19 mouse cellular contexts compared by ENCODE assay signal in genomic region chr5:92693744-92694143, GRCm38 (mm10). TPM values are rescaled to one million over a fixed set of nuclear protein-coding genes. Genes with fewer than 3 reads are reported as not detected.
DNase-seq lines count a peak whose midpoint lies in the region; ATAC-seq and TF ChIP-seq lines count a peak whose summit lies in the region.
"Had no signal": no experiment of that assay in that cellular context is flagged by ENCODE, and none has a peak within 500 bp of the region (broad histone marks: within the 10 kb centered on the region; RNA-seq: fewer than 3 reads in every experiment).

No protein-coding gene starts in this region.

- H3K9ac ChIP-seq in heart, embryonic 13.5 days = no peak overlapping the region
- H3K9ac ChIP-seq in liver, embryonic 14.5 days (replicated peaks) = no peak overlapping the region
- H3K9ac ChIP-seq in liver, postnatal 0 days (replicated peaks) = no peak overlapping the region
- H3K9ac ChIP-seq in ES-Bruce4 (ENCODE audit: low read depth, poor library complexity, severe bottlenecking) = no peak overlapping the region
- H3K9ac ChIP-seq: embryonic facial prominence, embryonic 13.5 days; liver, embryonic 13.5 days had no signal

- H3K4me2 ChIP-seq in heart, embryonic 13.5 days = no peak overlapping the region
- no peak overlapping the region for H3K4me2 ChIP-seq in liver, embryonic 14.5 days (ENCODE audit: low read depth)
- no peak overlapping the region for H3K4me2 ChIP-seq in liver, postnatal 0 days (ENCODE audit: low read depth, low read length)
- H3K4me2 ChIP-seq: embryonic facial prominence, embryonic 13.5 days; liver, embryonic 13.5 days; midbrain, embryonic 11.5 days had no signal

- peak overlapping the region; percentile 41; the same call in 1 of the 2 replicates for H3K27ac ChIP-seq in heart, embryonic 13.5 days (replicated peaks)
- no peak overlapping the region for H3K27ac ChIP-seq in liver, embryonic 14.5 days
- no peak overlapping the region for H3K27ac ChIP-seq in liver, postnatal 0 days (ENCODE audit: low read depth)
- H3K27ac ChIP-seq in ES-Bruce4 (ENCODE audit: insufficient read depth, low read length) = no peak overlapping the region
- H3K27ac ChIP-seq: embryonic facial prominence, embryonic 13.5 days; hindbrain, embryonic 10.5 days; liver, embryonic 13.5 days had no signal

- 90% methylated on average over 3 of the region's 3 CpGs for WGBS in heart, embryonic 13.5 days
- 59% methylated on average over 3 of the region's 3 CpGs for WGBS in liver, embryonic 14.5 days (ENCODE audit: insufficient replicate concordance)
- WGBS in liver, postnatal 0 days (ENCODE audit: insufficient replicate concordance) = 76% methylated on average over 3 of the region's 3 CpGs

- no peak overlapping the region for H3K4me3 ChIP-seq in heart, embryonic 13.5 days
- no peak overlapping the region for H3K4me3 ChIP-seq in liver, embryonic 14.5 days (ENCODE audit: insufficient read depth in 1 of 2, low read depth in 2 of 2, low read length in 2 of 2)
- H3K4me3 ChIP-seq in liver, postnatal 0 days (ENCODE audit: low read depth, low read length) = no peak overlapping the region
- H3K4me3 ChIP-seq in ES-Bruce4 (ENCODE audit: low read depth, low read length) = no peak overlapping the region
- H3K4me3 ChIP-seq: embryonic facial prominence, embryonic 13.5 days; hindbrain, embryonic 10.5 days; liver, embryonic 13.5 days had no signal

- no peaks in the 10 kb centered on the region for H3K27me3 ChIP-seq in heart, embryonic 13.5 days (replicated peaks)
- no peaks in the 10 kb centered on the region for H3K27me3 ChIP-seq in liver, embryonic 14.5 days (ENCODE audit: control insufficient read depth, insufficient read depth, low read length)
- H3K27me3 ChIP-seq in liver, postnatal 0 days (ENCODE audit: insufficient read depth, low read length) = no peaks in the 10 kb centered on the region
- H3K27me3 ChIP-seq in ES-Bruce4 (ENCODE audit: control insufficient read depth, insufficient read depth, low read length, poor library complexity, severe bottlenecking) = no peaks in the 10 kb centered on the region
- H3K27me3 ChIP-seq: CH12.LX; embryonic facial prominence, embryonic 13.5 days had no signal

- ATAC-seq in heart, embryonic 13.5 days (ENCODE audit: extremely low read depth, insufficient number of reproducible peaks, low FRiP score, low TSS enrichment) = no peak
- ATAC-seq in liver, embryonic 14.5 days (ENCODE audit: insufficient read depth) = no peak
- ATAC-seq in liver, postnatal 0 days = no peak
- ATAC-seq: forebrain, embryonic 16.5 days had no signal

- no peaks in the 10 kb centered on the region for H3K36me3 ChIP-seq in heart, embryonic 13.5 days
- H3K36me3 ChIP-seq in liver, embryonic 14.5 days (replicated peaks; ENCODE audit: control insufficient read depth, insufficient read depth, low read depth) = no peaks in the 10 kb centered on the region
- no peaks in the 10 kb centered on the region for H3K36me3 ChIP-seq in liver, postnatal 0 days (replicated peaks; ENCODE audit: insufficient read depth, low read length)
- no peaks in the 10 kb centered on the region for H3K36me3 ChIP-seq in ES-Bruce4 (ENCODE audit: control insufficient read depth, insufficient read depth, low read length, poor library complexity, severe bottlenecking)
- H3K36me3 ChIP-seq: embryonic facial prominence, embryonic 13.5 days; liver, embryonic 13.5 days had no signal

- no peaks in the 10 kb centered on the region for H3K9me3 ChIP-seq in heart, embryonic 13.5 days
- no peaks in the 10 kb centered on the region for H3K9me3 ChIP-seq in liver, embryonic 14.5 days (ENCODE audit: control insufficient read depth, low read length)
- 0 out of 2 replicates have a peak, but pooled peaks cover 3% of the 10 kb centered on the region for H3K9me3 ChIP-seq in liver, postnatal 0 days (ENCODE audit: low read length)
- H3K9me3 ChIP-seq in ES-Bruce4 (replicated peaks; ENCODE audit: control insufficient read depth, insufficient read depth, low read length, poor library complexity, severe bottlenecking) = no peaks in the 10 kb centered on the region; the same call in 1 of the 2 replicates
- H3K9me3 ChIP-seq: embryonic facial prominence, embryonic 13.5 days; liver, embryonic 13.5 days had no signal

- no peak for TF ChIP-seq EP300 in liver, embryonic 14.5 days (IDR thresholded peaks at IDR 0.05; ENCODE audit: low read depth)
- TF ChIP-seq EP300 in liver, postnatal 0 days (IDR thresholded peaks at IDR 0.05; ENCODE audit: low read depth) = no peak
- no peak for TF ChIP-seq EP300 in ES-Bruce4 (IDR thresholded peaks at IDR 0.05; ENCODE audit: insufficient read depth, low read depth, low read length)

- H3K4me1 ChIP-seq in heart, embryonic 13.5 days = peaks cover 27% of the 10 kb centered on the region
- H3K4me1 ChIP-seq in liver, embryonic 14.5 days (replicated peaks; ENCODE audit: control insufficient read depth in 2 of 2, insufficient read depth in 2 of 2, low read length in 1 of 2) = no peaks in the 10 kb centered on the region
- H3K4me1 ChIP-seq in liver, postnatal 0 days (ENCODE audit: insufficient read depth) = no peaks in the 10 kb centered on the region
- no peaks in the 10 kb centered on the region for H3K4me1 ChIP-seq in ES-Bruce4 (ENCODE audit: control insufficient read depth, insufficient read depth, low read length)
- H3K4me1 ChIP-seq: liver, embryonic 13.5 days had no signal

- intact Hi-C loops in heart, postnatal 10 days (cut with DNase I) = no loop called here

- 0 out of 2 replicates have a peak, but pooled peaks have one; percentile 8 for TF ChIP-seq CTCF in liver, embryonic 14.5 days (IDR thresholded peaks at IDR 0.05; ENCODE audit: low read depth)
- no peak for TF ChIP-seq CTCF in liver, postnatal 0 days (IDR thresholded peaks at IDR 0.05; ENCODE audit: low read depth)
- TF ChIP-seq CTCF in ES-Bruce4 (IDR thresholded peaks at IDR 0.05; ENCODE audit: low read depth, low read length) = peak; percentile 26

- no peak for DNase-seq in heart, postnatal 10 days
- DNase-seq in liver, embryonic 14.5 days (ENCODE audit: low read depth in 3 of 3, low spot score in 3 of 3) = no peak
- no peak for DNase-seq in liver, postnatal 0 days
- DNase-seq in ZHBTc4 (ENCODE audit: low read depth, low spot score) = peak; percentile 81
- DNase-seq in gastrocnemius, adult 18-20 months (ENCODE audit: low spot score) = no peak
- DNase-seq: adrenal gland, postnatal 25 days; cerebellum, adult 11-12 months; cerebellum, postnatal 14 days; kidney, adult 9 months; kidney, postnatal 36 days; liver, embryonic 13.5 days; thymus, postnatal 25 days had no signal

- TF ChIP-seq POLR2A in ES-Bruce4 (IDR thresholded peaks at IDR 0.05; ENCODE audit: insufficient read depth, low read length) = no peak

RNA-seq across cellular contexts. Expression of gene Shroom3, which starts 10.5 kb away (rescaled TPM):
- polyA plus RNA-seq in heart, embryonic 13.5 days (2015; fragmentation: Nextera tagmentation; extraction: Ambion mirVana) = 9.3 and 10.3 TPM in 2 replicates
- total RNA-seq in heart, postnatal 10 days (2021) = 10 to 100 TPM; 32.5 to 45.5 TPM
- 0.30 and 0.35 TPM in 2 replicates for polyA plus RNA-seq in liver, embryonic 14.5 days (2012; rRNA removed)
- polyA plus RNA-seq in liver, embryonic 14.5 days (2014; fragmentation: Nextera tagmentation; extraction: Ambion mirVana) = 0.11 and 0.35 TPM in 2 replicates
- polyA plus RNA-seq in liver, postnatal 0 days (2015; fragmentation: Nextera tagmentation; extraction: Ambion mirVana) = 0.69 and 0.96 TPM in 2 replicates
- polyA plus RNA-seq in ES-Bruce4 (2011; ENCODE audit: insufficient read depth, insufficient read length, low read depth, missing spikeins) = 49.1 and 54.2 TPM in 2 replicates
- 1 to 10 TPM in 1 of 2 experiments, under 1 TPM in 1; 0.50 to 1.6 TPM for total RNA-seq in gastrocnemius, adult 18-20 months (2021)

RNA-seq across cellular contexts. Expression of gene Ccdc158, which starts 18.7 kb away (rescaled TPM):
- polyA plus RNA-seq in heart, embryonic 13.5 days (2015; fragmentation: Nextera tagmentation; extraction: Ambion mirVana) = 0.59 and 0.75 TPM in 2 replicates
- under 1 TPM in 1 of 2 experiments, not detected in 1; 0.10 TPM for total RNA-seq in heart, postnatal 10 days (2021)
- polyA plus RNA-seq in liver, embryonic 14.5 days (2012; rRNA removed) = 0.11 and 0.21 TPM in 2 replicates
- 0.04 and 0.09 TPM in 2 replicates for polyA plus RNA-seq in liver, embryonic 14.5 days (2014; fragmentation: Nextera tagmentation; extraction: Ambion mirVana)
- polyA plus RNA-seq in liver, postnatal 0 days (2015; fragmentation: Nextera tagmentation; extraction: Ambion mirVana) = 0.20 and 0.23 TPM in 2 replicates
- polyA plus RNA-seq in ES-Bruce4 (2011; ENCODE audit: insufficient read depth, insufficient read length, low read depth, missing spikeins) = 4.7 and 5.4 TPM in 2 replicates
- total RNA-seq in gastrocnemius, adult 18-20 months (2021) = 1 to 10 TPM in 1 of 2 experiments, under 1 TPM in 1; 0.43 to 1.2 TPM
- total RNA-seq: CH12.LX had no signal
